Mouse (Mus musculus) bone marrow, adult 2 months (tissue): ENCODE measurements around the gene Mxd3. TPM values are rescaled to one million over a fixed set of nuclear protein-coding genes. Genes with fewer than 3 reads are reported as not detected.
A peak's percentile ranks its signal among the peaks of the same experiment; 100 is the strongest.

ENCODE experiments used
- H3K27ac ChIP-seq: fragments of 200-500 bp; 2 replicates; pipeline ENCODE4 v1.5.1; 2012; ENCODE audit warnings: low read depth, mild to moderate bottlenecking, control low read depth, inconsistent platforms, low read length; ENCODE audit not compliant: control insufficient read depth, poor library complexity, insufficient read depth
- H3K4me1 ChIP-seq: fragments of 200-500 bp; 2 replicates; pipeline ENCODE4 v1.6.1; 2011; ENCODE audit warnings: low read length; ENCODE audit not compliant: control insufficient read depth, insufficient read depth
- H3K4me3 ChIP-seq: fragments of 200-500 bp; replicated peaks from 2 replicates; pipeline ENCODE3; 2011; ENCODE audit warnings: mild to moderate bottlenecking, low read depth, low read length, control low read depth; ENCODE audit not compliant: control insufficient read depth
- CTCF ChIP-seq: fragments of 200-500 bp; IDR thresholded peaks from 2 replicates; pipeline ENCODE4 v1.5.1; 2011; ENCODE audit warnings: low read length, control low read depth; ENCODE audit not compliant: control insufficient read depth, insufficient read depth
- POLR2A ChIP-seq: fragments of 200-500 bp; IDR thresholded peaks from 2 replicates; pipeline ENCODE4 v1.6.1; 2011; ENCODE audit warnings: low read depth, mild to moderate bottlenecking, control low read depth, low read length, borderline replicate concordance; ENCODE audit not compliant: control insufficient read depth
- WGBS: fragments of 180-500 bp; shearing (Covaris S2); methylation state at CpG from one replicate; pipeline ENCODE4 v1.1.7; 2018; 5-methylcytosine and 5-hydroxymethylcytosine counted together
- polyA plus RNA-seq: library from polyadenylated mRNA; stranded (reverse); fragments of >200 nt; gene quantifications from 2 replicates; pipeline ENCODE4 v1.2.4, GENCODE M21; 2011; ENCODE audit warnings: low replicate concordance; ENCODE audit not compliant: missing spikeins, insufficient read depth, insufficient read length

Mxd3 gene
- polyA plus RNA-seq, 1 experiment, result 59.0 TPM

- WGBS, result 24% methylated on average over 3 of the region's 3 CpGs
- Histone ChIP-seq H3K4me1 (peaks cover 11% of the 10 kb centered on the region), H3K4me3 (no peak overlapping the region), H3K27ac (peak overlapping the region; percentile 55; the same call in 1 of the 2 replicates)
- no peak for TF ChIP-seq CTCF
- TF ChIP-seq POLR2A, result no peak
These were observed 11.3 kb downstream of the Mxd3 start for GRCm38 (mm10) chr13:55318351-55318750.

- no peak overlapping the region for H3K27ac ChIP-seq
- 78% methylated on average over 2 of the region's 2 CpGs for WGBS
- peaks cover 9% of the 10 kb centered on the region; the same call in 1 of the 2 replicates for H3K4me1 ChIP-seq
- no peak overlapping the region for H3K4me3 ChIP-seq
- TF ChIP-seq POLR2A (no peak), CTCF (no peak)
These were observed 14.7 kb downstream of the Mxd3 start for GRCm38 (mm10) chr13:55314891-55315412.

DNA sequence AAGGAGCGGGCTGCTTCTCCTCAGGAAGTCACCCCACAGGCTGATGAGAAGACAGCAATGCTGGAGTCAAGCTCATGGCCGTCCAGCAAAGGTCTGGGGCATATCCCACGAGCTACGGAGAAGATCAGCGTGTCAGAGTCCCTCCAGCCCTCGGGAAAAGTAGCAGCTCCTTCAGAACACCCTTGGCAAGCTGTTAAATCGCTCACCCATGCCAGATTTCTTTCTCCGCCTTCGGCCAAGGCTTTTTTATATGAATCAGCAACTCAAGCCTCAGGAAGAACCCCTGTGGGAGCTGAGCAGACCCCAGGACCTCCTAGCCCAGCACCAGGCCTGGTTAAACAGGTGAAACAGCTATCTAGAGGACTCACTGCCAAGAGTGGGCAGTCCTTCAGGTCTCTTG, 16.6 kb downstream of the Mxd3 start:
- TF ChIP-seq CTCF (no peak), POLR2A (no peak)
- no peak overlapping the region for H3K4me3 ChIP-seq
- 92% methylated on average over 9 of the region's 9 CpGs for WGBS
- peaks cover 4% of the 10 kb centered on the region; the same call in 1 of the 2 replicates for H3K4me1 ChIP-seq
- H3K27ac ChIP-seq, result no peak overlapping the region

DNA sequence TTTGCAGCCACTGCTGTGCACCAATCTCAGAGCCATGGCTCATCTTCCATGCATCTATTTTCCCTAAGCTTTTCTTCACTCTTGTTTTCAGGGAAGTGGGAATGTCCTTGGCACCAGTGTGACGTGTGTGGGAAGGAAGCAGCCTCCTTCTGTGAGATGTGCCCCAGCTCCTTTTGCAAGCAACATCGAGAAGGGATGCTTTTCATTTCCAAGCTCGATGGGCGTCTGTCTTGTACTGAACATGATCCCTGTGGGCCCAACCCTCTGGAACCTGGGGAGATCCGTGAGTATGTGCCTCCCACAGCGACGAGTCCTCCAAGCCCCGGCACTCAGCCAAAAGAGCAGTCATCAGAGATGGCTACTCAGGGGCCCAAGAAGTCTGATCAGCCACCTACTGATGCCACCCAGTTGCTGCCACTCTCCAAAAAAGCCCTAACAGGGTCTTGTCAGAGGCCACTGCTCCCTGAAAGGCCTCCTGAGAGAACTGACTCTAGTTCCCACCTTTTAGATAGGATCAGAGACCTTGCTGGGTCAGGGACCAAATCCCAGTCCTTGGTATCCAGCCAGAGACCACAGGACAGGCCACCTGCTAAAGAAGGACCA, 17.5 kb downstream of the Mxd3 start:
- TF ChIP-seq CTCF (no peak), POLR2A (no peak)
- Histone ChIP-seq H3K4me3 (no peak overlapping the region), H3K27ac (no peak overlapping the region), H3K4me1 (peaks cover 2% of the 10 kb centered on the region; the same call in 1 of the 2 replicates)
- WGBS, result 87% methylated on average over 8 of the region's 8 CpGs

GRCm38 (mm10) chr13:55300913-55301312, 28.7 kb downstream of the Mxd3 start:
- H3K27ac ChIP-seq, result no peak overlapping the region
- H3K4me1 ChIP-seq, result no peaks in the 10 kb centered on the region
- WGBS, result 84% methylated on average over 5 of the region's 5 CpGs
- H3K4me3 ChIP-seq, result no peak overlapping the region
- no peak for TF ChIP-seq POLR2A
- no peak for TF ChIP-seq CTCF

DNA sequence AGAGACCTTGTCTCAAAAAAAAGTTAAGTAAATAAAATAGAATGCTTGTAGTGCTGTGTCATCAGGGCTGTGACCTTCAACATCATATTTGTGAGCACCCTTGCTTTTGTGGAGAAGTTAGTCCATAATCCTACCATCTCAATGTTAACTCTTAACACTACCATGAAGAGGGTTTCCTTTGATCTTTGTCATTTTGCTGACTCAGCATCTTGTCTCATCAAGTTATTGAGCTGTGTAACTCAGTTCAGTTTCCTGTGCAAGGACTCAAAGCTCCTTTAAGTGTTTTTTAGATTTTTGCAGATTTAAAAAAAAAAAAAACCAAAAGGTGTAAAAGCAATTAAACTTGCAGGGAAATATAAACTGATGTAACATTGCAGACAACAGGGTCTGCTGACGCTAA, 32.9 kb downstream of the Mxd3 start:
- Histone ChIP-seq H3K27ac (no peak overlapping the region), H3K4me3 (no peak overlapping the region), H3K4me1 (no peaks in the 10 kb centered on the region)
- WGBS, result 94% methylated on average over 1 of the region's 1 CpGs
- TF ChIP-seq CTCF, result no peak
- TF ChIP-seq POLR2A, result no peak

DNA sequence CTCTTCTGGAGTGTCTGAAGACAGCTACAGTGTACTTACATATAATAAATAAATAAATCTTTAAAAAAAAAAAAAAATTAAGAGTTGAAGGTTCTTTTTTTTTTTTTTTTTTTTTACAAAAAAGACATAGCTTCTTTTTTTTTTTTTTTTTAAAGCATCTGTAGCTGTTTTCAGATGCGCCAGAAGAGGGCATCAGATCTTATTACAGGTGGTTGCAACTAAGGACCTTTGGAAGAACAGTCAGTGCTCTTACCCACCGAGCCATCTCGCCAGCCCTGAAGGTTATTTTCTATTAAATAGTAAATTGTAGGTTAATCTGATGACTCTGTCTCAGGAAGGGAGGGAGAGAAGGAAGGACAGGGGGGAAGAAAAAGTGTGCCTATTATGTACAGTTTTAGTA, 40.8 kb downstream of the Mxd3 start:
- no peak overlapping the region for H3K4me3 ChIP-seq
- TF ChIP-seq POLR2A (no peak), CTCF (no peak)
- no peaks in the 10 kb centered on the region for H3K4me1 ChIP-seq
- WGBS, result 68% methylated on average over 3 of the region's 3 CpGs
- H3K27ac ChIP-seq, result no peak overlapping the region

DNA sequence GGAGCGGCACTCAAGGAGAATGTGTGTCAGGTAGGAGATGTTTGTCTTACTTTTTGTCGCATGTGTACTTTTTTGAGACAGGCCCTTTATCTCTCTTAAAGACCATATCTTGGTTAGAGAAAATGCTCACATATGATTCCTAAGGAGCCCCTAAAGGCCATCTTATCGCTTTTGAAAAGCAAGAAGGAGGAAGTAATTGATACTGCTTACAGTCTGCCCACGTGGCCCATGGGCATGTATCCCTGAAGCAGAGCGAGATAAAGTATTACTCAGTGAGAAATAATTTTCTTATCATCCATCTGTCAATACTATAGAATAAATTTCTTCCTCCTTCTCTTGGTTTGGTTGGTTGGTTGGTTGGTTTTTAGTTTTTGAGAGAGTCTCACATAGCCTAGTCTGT, 52.0 kb downstream of the Mxd3 start:
- H3K4me1 ChIP-seq, result no peaks in the 10 kb centered on the region
- no peak overlapping the region for H3K27ac ChIP-seq
- TF ChIP-seq POLR2A, result no peak
- no peak for TF ChIP-seq CTCF
- 70% methylated on average over 5 of the region's 5 CpGs for WGBS
- H3K4me3 ChIP-seq, result no peak overlapping the region
